Mouse (Mus musculus) thymus, adult 2 months (tissue): ENCODE measurements around the gene Cpsf3.

ENCODE experiments used
- CTCF ChIP-seq: fragments of 200-500 bp; IDR thresholded peaks from 2 replicates; pipeline ENCODE4 v1.5.1; 2012; ENCODE audit warnings: mild to moderate bottlenecking, control low read depth, low read length, moderate library complexity, borderline replicate concordance; ENCODE audit not compliant: control insufficient read depth, poor library complexity, insufficient read depth; ENCODE audit errors: extremely low read depth
- POLR2A ChIP-seq: fragments of 200-500 bp; IDR thresholded peaks from 2 replicates; pipeline ENCODE4 v1.6.1; 2012; ENCODE audit warnings: mild to moderate bottlenecking, low read length, control low read depth, moderate library complexity; ENCODE audit not compliant: control insufficient read depth, poor library complexity, insufficient read depth; ENCODE audit errors: extremely low read depth

DNA sequence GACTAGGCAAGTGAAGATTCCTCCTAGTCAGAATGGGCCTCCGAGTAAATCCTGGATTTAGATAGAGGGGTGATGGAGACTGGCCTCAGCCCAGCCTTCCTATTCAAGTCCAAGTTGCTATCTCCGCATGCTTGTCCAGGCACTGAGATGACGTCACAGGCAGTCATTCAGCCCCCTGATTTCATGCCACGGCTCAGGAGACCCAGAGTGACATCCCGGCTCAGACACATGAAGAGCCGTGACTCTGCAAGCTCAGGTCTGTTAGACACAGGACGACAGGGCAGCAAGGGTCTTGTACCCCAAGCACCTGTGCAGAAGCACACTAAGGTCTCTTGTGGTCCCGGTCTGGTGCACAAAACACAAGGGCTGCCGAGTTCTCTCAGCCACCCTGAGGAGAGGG, 37.7 kb downstream of the Cpsf3 start:
- no peak for TF ChIP-seq POLR2A
- no peak for TF ChIP-seq CTCF
